ENCODE assay signal across 17 mouse cellular contexts in the genomic region with DNA sequence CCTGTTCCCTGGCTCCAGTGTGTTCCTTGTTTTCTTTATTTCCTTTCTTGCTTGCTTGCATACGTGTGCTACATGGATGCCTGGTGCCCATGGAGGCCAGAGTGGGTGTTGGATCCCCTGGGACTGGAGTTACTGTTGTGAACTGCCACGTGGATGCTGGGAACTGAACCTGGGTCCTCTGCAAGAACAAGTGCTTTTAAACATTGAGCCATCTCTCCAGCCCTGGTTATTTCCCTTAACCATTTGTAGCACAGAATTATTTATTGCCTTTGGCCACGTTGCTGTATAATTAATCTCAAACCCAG. TPM values are rescaled to one million over a fixed set of nuclear protein-coding genes. Genes with fewer than 3 reads are reported as not detected.
DNase-seq lines count a peak whose midpoint lies in the region; ATAC-seq and TF ChIP-seq lines count a peak whose summit lies in the region.
"Had no signal": no experiment of that assay in that cellular context is flagged by ENCODE, and none has a peak within 500 bp of the region (broad histone marks: within the 10 kb centered on the region; RNA-seq: fewer than 3 reads in every experiment).

No protein-coding gene starts in this region.

- peaks cover 27% of the 10 kb centered on the region for H3K4me1 ChIP-seq in liver, adult 2 months (ENCODE audit: control insufficient read depth, insufficient read depth, low read length)
- peaks cover 4% of the 10 kb centered on the region; the same call in 1 of the 2 replicates for H3K4me1 ChIP-seq in liver, embryonic 12.5 days
- 0 out of 2 replicates have a peak, but pooled peaks cover 3% of the 10 kb centered on the region for H3K4me1 ChIP-seq in intestine, embryonic 15.5 days (replicated peaks)
- H3K4me1 ChIP-seq in intestine, postnatal 0 days (replicated peaks; ENCODE audit: control insufficient read depth, insufficient read depth, low read length): 0 out of 2 replicates have a peak, but pooled peaks cover 7% of the 10 kb centered on the region
- H3K4me1 ChIP-seq: embryonic facial prominence, embryonic 15.5 days; forebrain, embryonic 10.5 days; heart, embryonic 12.5 days had no signal

- no peak for TF ChIP-seq CTCF in liver, adult 2 months (IDR thresholded peaks at IDR 0.05; ENCODE audit: low read depth, low read length)
- no peak for TF ChIP-seq CTCF in intestine, postnatal 0 days (IDR thresholded peaks at IDR 0.05; ENCODE audit: low read depth)

- no peaks in the 10 kb centered on the region for H3K79me2 ChIP-seq in liver, adult 2 months (ENCODE audit: control insufficient read depth, insufficient read depth, low read length)

- H3K9me3 ChIP-seq in liver, embryonic 12.5 days (replicated peaks): no peaks in the 10 kb centered on the region
- no peaks in the 10 kb centered on the region for H3K9me3 ChIP-seq in intestine, embryonic 15.5 days
- H3K9me3 ChIP-seq in intestine, postnatal 0 days (ENCODE audit: control insufficient read depth): no peaks in the 10 kb centered on the region
- H3K9me3 ChIP-seq: embryonic facial prominence, embryonic 15.5 days; forebrain, embryonic 10.5 days; heart, embryonic 12.5 days had no signal

- H3K36me3 ChIP-seq in liver, adult 2 months (ENCODE audit: control insufficient read depth, insufficient read depth, low read length): no peaks in the 10 kb centered on the region
- no peaks in the 10 kb centered on the region for H3K36me3 ChIP-seq in liver, embryonic 12.5 days
- H3K36me3 ChIP-seq in intestine, embryonic 15.5 days: no peaks in the 10 kb centered on the region
- H3K36me3 ChIP-seq in intestine, postnatal 0 days (ENCODE audit: control insufficient read depth, insufficient read depth): no peaks in the 10 kb centered on the region
- H3K36me3 ChIP-seq: embryonic facial prominence, embryonic 15.5 days; forebrain, embryonic 10.5 days; heart, embryonic 12.5 days had no signal

- no peaks in the 10 kb centered on the region for H3K27me3 ChIP-seq in liver, adult 2 months (ENCODE audit: control insufficient read depth, insufficient read depth, low read length)
- no peaks in the 10 kb centered on the region for H3K27me3 ChIP-seq in liver, embryonic 12.5 days (replicated peaks)
- H3K27me3 ChIP-seq in intestine, embryonic 15.5 days (replicated peaks): no peaks in the 10 kb centered on the region
- no peaks in the 10 kb centered on the region for H3K27me3 ChIP-seq in intestine, postnatal 0 days (replicated peaks; ENCODE audit: control insufficient read depth, insufficient read depth, low read length)
- H3K27me3 ChIP-seq: embryonic facial prominence, embryonic 15.5 days; heart, embryonic 12.5 days had no signal

- 27% methylated on average over 3 of the region's 3 CpGs for WGBS in liver, adult 2 months
- WGBS in liver, embryonic 12.5 days (ENCODE audit: insufficient replicate concordance): 33% methylated on average over 3 of the region's 3 CpGs
- 41% methylated on average over 3 of the region's 3 CpGs for WGBS in intestine, embryonic 15.5 days
- 27% methylated on average over 3 of the region's 3 CpGs for WGBS in intestine, postnatal 0 days

- H3K4me3 ChIP-seq in liver, adult 2 months (ENCODE audit: insufficient read depth, low read depth, low read length): no peak overlapping the region
- H3K4me3 ChIP-seq in liver, embryonic 12.5 days: no peak overlapping the region
- H3K4me3 ChIP-seq in intestine, embryonic 15.5 days (replicated peaks): no peak overlapping the region
- H3K4me3 ChIP-seq in intestine, postnatal 0 days (ENCODE audit: low read depth, low read length): no peak overlapping the region
- H3K4me3 ChIP-seq: embryonic facial prominence, embryonic 15.5 days; erythroblast, embryonic 14.5 days; forebrain, embryonic 10.5 days; heart, embryonic 12.5 days had no signal

- no peak for ATAC-seq in liver, embryonic 12.5 days
- no peak for ATAC-seq in intestine, embryonic 15.5 days
- ATAC-seq in intestine, postnatal 0 days: peak; percentile 34
- ATAC-seq: forebrain, embryonic 14.5 days; hindbrain, embryonic 16.5 days had no signal

- peak overlapping the region; percentile 75 for H3K27ac ChIP-seq in liver, adult 2 months (replicated peaks; ENCODE audit: insufficient read depth, low read depth, low read length)
- H3K27ac ChIP-seq in liver, embryonic 12.5 days: no peak overlapping the region
- 0 out of 2 replicates have a peak overlapping the region, but pooled peaks have one; percentile 1 for H3K27ac ChIP-seq in intestine, embryonic 15.5 days
- H3K27ac ChIP-seq in intestine, postnatal 0 days (ENCODE audit: low read depth, low read length): peak overlapping the region; percentile 81
- H3K27ac ChIP-seq: embryonic facial prominence, embryonic 15.5 days; forebrain, embryonic 10.5 days had no signal

- TF ChIP-seq POLR2A in liver, adult 2 months (IDR thresholded peaks at IDR 0.05; ENCODE audit: extremely low read depth, insufficient read depth, low read length): no peak

- no peak overlapping the region for H3K4me2 ChIP-seq in liver, embryonic 12.5 days
- H3K4me2 ChIP-seq in intestine, embryonic 15.5 days (replicated peaks): no peak overlapping the region
- no peak overlapping the region for H3K4me2 ChIP-seq in intestine, postnatal 0 days (replicated peaks; ENCODE audit: low read depth)
- H3K4me2 ChIP-seq: embryonic facial prominence, embryonic 15.5 days; heart, embryonic 12.5 days had no signal

- H3K9ac ChIP-seq in liver, adult 2 months (ENCODE audit: low read depth, low read length): 0 out of 2 replicates have a peak overlapping the region, but pooled peaks have one; percentile 1
- no peak overlapping the region for H3K9ac ChIP-seq in liver, embryonic 12.5 days
- no peak overlapping the region for H3K9ac ChIP-seq in intestine, embryonic 15.5 days
- no peak overlapping the region for H3K9ac ChIP-seq in intestine, postnatal 0 days (ENCODE audit: low read depth, low read length)
- H3K9ac ChIP-seq: embryonic facial prominence, embryonic 15.5 days; heart, embryonic 12.5 days had no signal

- DNase-seq in liver, adult 2 months (ENCODE audit: extremely low read depth, low read depth, low spot score): no peak
- no peak for DNase-seq in thymus, postnatal 0 days (ENCODE audit: low spot score)
- no peak for DNase-seq in cerebellum, postnatal 25 days
- DNase-seq: adrenal gland, postnatal 25 days; cerebellum, adult 2 months; cerebellum, postnatal 10 days; embryo, embryonic 11 days; gastrocnemius, postnatal 10 days had no signal

RNA-seq across cellular contexts. Expression of gene Ugp2, which starts 57.0 kb away (rescaled TPM):
- 275 and 425 TPM in 2 replicates for total RNA-seq in liver, adult 2 months (2014; rRNA removed)
- 26.4 and 26.8 TPM in 2 replicates for polyA plus RNA-seq in liver, adult 2 months (2012; rRNA removed)
- polyA plus RNA-seq in liver, embryonic 12.5 days (2016; fragmentation: Nextera tagmentation; extraction: Ambion mirVana): 31.8 and 37.9 TPM in 2 replicates
- 99.9 and 116 TPM in 2 replicates for polyA plus RNA-seq in intestine, embryonic 15.5 days (2015; fragmentation: Nextera tagmentation; extraction: Ambion mirVana)
- 152 and 156 TPM in 2 replicates for polyA plus RNA-seq in intestine, postnatal 0 days (2015; fragmentation: Nextera tagmentation; extraction: Ambion mirVana)
- 39.9 and 49.9 TPM in 2 replicates for polyA plus RNA-seq in thymus, postnatal 0 days (2015; fragmentation: Nextera tagmentation; extraction: Ambion mirVana)
